Mouse (Mus musculus): Measurements from ENCODE around the gene Plxna2.

Plxna2 gene

DNA sequence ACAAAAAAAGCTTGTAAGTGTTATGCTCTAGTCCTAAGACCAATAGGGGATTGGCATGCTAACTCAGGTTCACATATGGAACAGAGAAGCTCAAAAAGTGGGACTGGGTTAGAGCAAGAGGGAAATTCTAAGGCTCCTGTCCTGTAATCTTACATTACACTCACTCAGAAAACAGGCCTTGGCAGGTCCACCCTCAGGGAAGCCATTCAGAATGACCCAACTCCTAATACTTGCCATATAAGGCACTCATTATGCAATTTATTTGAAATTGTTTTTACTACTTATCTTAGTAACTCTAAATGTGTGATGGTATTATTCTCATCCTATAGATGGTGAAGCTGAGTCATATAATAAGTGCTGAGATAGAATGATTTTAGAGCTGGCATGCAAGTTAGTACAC is 146.9 kb downstream of the Plxna2 start:
- DNase-seq (ENCODE audit: low spot score in 2 of 2), result no peak

DNA sequence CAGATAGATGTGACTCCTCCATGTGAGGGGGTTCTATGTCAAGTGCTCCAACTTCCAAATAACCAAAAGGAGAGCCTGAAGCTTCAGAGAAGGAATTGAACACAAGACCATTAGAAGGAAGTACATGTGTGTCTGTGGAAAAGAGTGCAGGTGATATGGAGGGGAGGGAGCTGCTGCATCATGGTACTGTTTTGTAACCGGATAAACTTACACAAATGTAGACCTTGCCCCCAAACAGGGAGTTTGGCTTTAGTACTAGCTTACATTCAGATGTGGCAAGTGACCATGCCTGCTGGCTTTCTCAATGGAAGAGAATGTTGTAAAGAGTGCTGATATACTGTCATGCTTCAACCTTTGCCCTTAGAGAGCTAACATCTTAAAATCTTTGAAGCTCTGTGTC is 150.8 kb downstream of the Plxna2 start:
- no peak for DNase-seq (ENCODE audit: low spot score in 2 of 2)

DNA sequence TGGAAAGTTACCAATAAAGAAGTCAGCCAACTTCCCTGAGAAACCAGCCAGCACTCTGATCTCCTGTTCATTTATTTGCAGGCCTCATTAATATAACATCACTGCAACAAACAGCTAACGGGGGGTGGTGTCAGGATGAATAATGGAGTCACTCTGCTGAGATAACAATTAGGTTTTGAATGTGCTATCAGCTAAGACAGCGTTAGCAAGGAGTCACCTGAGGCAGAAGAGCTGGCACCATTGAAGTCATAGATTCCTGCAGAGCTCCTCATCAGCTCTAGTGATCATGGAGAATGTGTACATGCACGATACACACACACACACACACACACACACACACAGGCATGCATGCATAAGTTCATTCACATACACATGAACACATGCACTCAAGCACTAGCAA is 154.0 kb downstream of the Plxna2 start:
- DNase-seq (ENCODE audit: low spot score in 2 of 2), result no peak

DNA sequence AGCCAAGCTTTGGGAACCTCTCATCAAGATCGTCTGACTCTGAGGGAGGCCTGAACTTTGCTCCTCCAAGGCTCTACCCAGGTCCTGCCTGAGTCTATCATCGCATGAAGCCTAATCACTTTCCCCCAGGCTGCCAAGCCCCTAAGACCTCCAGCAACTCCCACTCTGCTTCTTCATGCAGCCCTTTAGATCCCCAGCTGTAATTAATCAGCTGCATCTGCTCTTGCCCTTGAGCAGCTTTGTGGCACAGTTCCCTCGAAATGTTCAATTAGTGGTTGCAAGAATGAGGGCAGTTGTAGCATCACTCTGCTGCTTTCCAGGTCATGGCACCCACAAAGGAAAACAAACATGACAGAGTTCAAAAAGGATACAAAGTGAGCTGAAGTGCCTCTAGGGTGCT is 155.9 kb downstream of the Plxna2 start:
- DNase-seq (ENCODE audit: low spot score in 2 of 2), result no peak

- no peak for DNase-seq (ENCODE audit: low spot score in 2 of 2)
Measured at GRCm38 (mm10) chr1:194774350-194774749, 156.3 kb downstream of the Plxna2 start.

- no peak for DNase-seq (ENCODE audit: low spot score in 2 of 2)
Measured at GRCm38 (mm10) chr1:194774754-194775153, 156.7 kb downstream of the Plxna2 start.

GRCm38 (mm10) chr1:194775656-194776374 is 157.8 kb downstream of the Plxna2 start:
- no peak for DNase-seq (ENCODE audit: low spot score in 2 of 2)

- no peak for DNase-seq (ENCODE audit: low spot score in 2 of 2)
Measured at GRCm38 (mm10) chr1:194776510-194777244, 158.7 kb downstream of the Plxna2 start.

DNA sequence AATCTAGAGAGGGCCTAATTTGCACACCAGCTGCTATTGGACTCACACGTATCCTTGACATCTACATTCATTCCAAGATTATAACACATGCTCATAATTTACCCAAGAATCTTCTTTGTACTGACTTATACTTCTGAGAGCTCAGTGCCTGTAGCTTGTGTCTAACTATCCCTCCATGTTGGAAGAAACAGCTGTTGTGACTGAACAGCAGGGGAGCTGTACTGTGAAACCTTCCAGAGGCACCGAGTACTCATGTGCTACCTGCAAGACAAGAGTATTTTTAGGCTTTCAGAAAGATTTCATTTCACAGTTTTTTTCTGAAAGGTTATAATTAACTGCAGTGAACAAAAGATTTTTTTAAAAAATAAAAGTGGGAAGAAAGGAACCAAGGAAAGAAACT is 159.6 kb downstream of the Plxna2 start:
- no peak for DNase-seq (ENCODE audit: low spot score in 2 of 2)

GRCm38 (mm10) chr1:194780392-194780791 is 162.4 kb downstream of the Plxna2 start:
- no peak for DNase-seq (ENCODE audit: low spot score in 2 of 2)

DNA sequence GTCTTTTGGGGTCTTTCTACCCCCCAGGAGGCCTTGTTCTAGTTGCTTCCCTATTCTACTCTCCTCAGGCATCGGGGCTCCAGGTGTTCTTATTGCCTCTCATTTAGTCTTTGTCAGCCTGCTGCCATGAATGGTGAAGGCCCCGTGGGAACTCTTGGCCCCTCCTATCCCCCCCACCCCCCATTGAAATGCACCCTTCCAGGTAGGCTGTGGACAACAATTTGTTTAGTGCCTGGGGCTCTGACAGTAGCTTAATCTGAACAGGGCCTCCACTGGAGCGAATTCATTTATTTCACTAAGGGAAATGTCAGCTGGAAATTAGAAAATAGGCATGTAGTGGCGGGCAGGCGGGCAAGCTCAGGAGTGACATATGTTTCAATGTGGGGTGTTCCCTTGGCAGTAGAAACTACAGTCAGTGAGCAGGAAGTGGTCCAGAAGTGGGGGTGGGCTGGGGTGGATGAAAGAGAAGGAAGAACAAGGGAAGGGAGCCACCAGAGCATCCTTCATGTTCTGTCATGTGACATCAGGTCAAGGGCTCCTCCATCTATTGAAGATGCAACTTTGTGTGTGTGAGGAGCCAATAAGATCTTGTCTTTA is 162.9 kb downstream of the Plxna2 start:
- no peak for DNase-seq (ENCODE audit: low spot score in 2 of 2)

GRCm38 (mm10) chr1:194781556-194781955 is 163.5 kb downstream of the Plxna2 start:
- no peak for DNase-seq (ENCODE audit: low spot score in 2 of 2)

- no peak for DNase-seq (ENCODE audit: low spot score in 2 of 2)
Measured at GRCm38 (mm10) chr1:194782325-194782724, 164.3 kb downstream of the Plxna2 start.

- DNase-seq (ENCODE audit: low spot score in 2 of 2), result no peak
Measured at GRCm38 (mm10) chr1:194787626-194788025, 169.6 kb downstream of the Plxna2 start.

DNA sequence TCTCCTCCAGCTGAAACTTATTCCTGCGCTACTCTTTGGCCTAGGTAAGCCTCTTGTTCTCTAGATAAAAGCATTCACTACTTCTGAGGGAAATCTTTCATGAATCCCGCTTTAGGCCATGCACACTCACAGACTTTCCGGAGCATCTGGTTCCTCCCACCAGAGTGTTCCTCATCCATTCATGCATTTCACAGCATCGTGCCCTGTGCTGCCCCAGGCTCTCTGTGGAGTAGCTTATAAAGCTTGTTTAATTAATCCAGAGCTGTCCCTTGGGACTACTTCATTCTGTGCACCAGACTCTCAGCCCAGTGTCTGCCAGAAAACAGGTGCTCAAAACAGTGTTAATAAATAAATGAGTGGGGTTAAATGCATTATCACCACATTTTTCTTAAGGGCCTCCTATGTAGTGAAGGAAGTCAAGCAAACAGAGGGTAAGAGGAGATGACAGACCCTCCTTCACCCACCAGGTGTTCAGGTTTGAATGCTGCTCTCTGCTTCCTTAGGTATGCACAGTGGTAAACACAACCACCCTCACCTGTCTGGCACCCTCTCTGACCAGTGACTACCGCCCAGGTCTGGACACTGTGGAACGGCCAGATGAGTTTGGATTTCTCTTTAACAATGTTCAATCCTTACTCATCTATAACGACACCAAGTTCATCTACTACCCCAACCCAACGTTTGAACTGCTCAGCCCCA is 175.4 kb downstream of the Plxna2 start:
- DNase-seq (ENCODE audit: low spot score in 2 of 2), result no peak

GRCm38 (mm10) chr1:194795316-194795715 is 177.3 kb downstream of the Plxna2 start:
- DNase-seq (ENCODE audit: low spot score in 2 of 2), result no peak

DNA sequence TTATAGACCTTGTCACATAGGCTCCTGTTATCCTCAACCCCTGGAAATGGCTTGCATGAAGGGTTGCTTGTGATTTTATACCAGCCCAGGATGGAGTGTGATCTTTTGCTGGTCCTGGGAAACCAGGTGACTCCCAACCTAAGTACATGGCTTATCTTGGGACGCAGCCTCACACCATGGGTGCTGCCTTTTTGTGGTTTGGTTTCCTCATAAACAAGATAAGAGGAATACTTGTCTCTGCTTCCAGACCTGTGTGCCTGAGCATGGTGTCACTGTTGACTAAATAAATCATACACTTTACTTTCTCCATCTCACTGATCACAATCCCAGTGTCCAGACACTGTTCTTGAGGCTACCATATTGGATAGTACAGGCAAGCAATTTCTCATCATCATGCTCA is 179.8 kb downstream of the Plxna2 start:
- DNase-seq (ENCODE audit: low spot score in 2 of 2), result no peak

GRCm38 (mm10) chr1:194798511-194798910 is 180.5 kb downstream of the Plxna2 start:
- no peak for DNase-seq (ENCODE audit: low spot score in 2 of 2)

DNA sequence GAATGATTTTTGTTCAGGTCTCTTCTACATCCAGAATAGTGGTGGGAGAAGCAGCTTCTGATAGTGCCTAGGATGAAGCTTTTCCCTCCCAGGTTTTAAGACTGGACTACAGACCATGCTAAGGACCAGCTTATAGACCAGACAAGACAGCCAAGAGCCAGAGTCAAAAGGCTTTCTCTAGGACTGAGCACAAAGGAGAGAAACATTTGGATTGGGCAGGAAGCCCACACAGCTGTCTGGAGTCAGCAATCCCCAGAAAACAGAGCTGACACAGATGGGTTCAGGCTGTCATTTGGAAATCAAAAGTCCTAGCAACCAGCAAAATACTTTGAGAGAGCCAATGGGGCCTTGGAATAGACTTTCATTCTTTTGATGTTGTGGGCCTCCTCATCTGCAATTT is 190.2 kb downstream of the Plxna2 start:
- no peak for DNase-seq (ENCODE audit: low spot score in 2 of 2)

GRCm38 (mm10) chr1:194808681-194809080 is 190.7 kb downstream of the Plxna2 start:
- DNase-seq (ENCODE audit: low spot score in 2 of 2), result no peak

DNA sequence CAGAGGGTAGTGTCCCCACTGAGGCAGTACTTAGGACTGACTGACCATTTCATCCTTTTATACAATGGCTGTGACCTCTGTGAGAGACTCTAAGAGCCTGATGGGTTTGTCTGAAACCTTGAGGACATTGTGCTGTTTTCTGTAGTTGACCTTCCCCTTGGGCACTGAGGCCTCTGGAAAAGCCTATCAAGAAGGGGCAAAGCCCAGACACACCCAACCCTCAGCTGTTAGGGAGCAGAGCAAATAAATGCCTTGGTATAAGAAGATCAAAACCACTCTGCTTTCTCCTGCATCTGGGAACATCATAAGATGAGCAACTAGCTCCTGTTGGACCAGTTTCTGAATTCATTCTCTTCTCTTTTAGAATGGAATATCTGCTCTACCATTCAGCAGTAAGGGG is 191.6 kb downstream of the Plxna2 start:
- DNase-seq (ENCODE audit: low spot score in 2 of 2), result no peak

DNA sequence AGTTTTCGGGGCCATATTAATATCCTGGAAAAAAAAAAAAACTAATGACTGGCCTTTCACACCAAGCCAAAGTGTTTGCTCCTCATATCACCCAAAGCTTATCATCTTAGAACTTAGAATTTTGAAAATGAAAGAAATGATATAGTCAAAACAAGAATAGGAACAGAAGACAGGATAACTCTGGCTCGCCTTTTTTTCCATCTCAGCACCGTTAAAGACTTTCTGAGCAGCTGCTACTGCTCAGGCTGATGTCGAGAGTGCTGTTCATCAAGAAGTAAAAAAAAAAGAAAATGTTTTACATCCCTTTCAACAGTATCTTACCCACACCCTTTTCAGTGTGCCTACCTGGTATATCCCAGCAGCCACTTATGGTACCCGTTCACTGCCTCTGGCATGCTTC is 196.2 kb downstream of the Plxna2 start:
- DNase-seq (ENCODE audit: low spot score in 2 of 2), result no peak

Data from frontal cortex, postnatal 14 days (tissue).